Mouse (Mus musculus) hindbrain, embryonic 10.5 days (tissue): ENCODE data around the gene Maml2. TPM values are rescaled to one million over a fixed set of nuclear protein-coding genes. Genes with fewer than 3 reads are reported as not detected.

Source experiments
- polyA plus RNA-seq: library from polyadenylated mRNA; unstranded; fragments of >200 nt; fragmentation: Nextera tagmentation; extraction: Ambion mirVana; gene quantifications from 2 replicates; pipeline ENCODE4 v1.2.1, GENCODE M21; 2016

Gene Maml2
- polyA plus RNA-seq, 1 experiment from 2014 or later, result 10.0 TPM

Other genes with a start within 250 kb of the Maml2 start
- gene Jrkl, start 52.1 kb upstream of the Maml2 start, polyA plus RNA-seq, result 6.5 and 7.1 TPM in 2 replicates
- gene Ccdc82, start 51.0 kb upstream of the Maml2 start, polyA plus RNA-seq, result 7.7 and 8.8 TPM in 2 replicates
- gene Gm17571, start 148.8 kb downstream of the Maml2 start, polyA plus RNA-seq, result not detected in 2 replicates